Mouse (Mus musculus) intestine, embryonic 16.5 days (tissue): ENCODE measurements around the gene Ceacam16. TPM values are rescaled to one million over a fixed set of nuclear protein-coding genes. Genes with fewer than 3 reads are reported as not detected.

Experiments
- ATAC-seq: fragments of 200-750 bp; cut with Nextera tagmentation; 2 replicates; pipeline ENCODE4 v1.8.0; 2017; ENCODE audit warnings: moderate TSS enrichment, moderate library complexity
- H3K27ac ChIP-seq: fragments of 300-500 bp; sonication (generic); 2 replicates; pipeline ENCODE4 v1.5.1; 2014; ENCODE audit warnings: mild to moderate bottlenecking, low read length
- H3K27me3 ChIP-seq: fragments of 300-500 bp; sonication (generic); replicated peaks from 2 replicates; pipeline ENCODE4 v1.6.1; 2014; ENCODE audit warnings: low read length, control low read depth, mixed read lengths; ENCODE audit not compliant: control insufficient read depth, insufficient read depth
- H3K36me3 ChIP-seq: fragments of 300-500 bp; sonication (generic); 2 replicates; pipeline ENCODE4 v1.6.1; 2014; ENCODE audit warnings: low read length, control low read depth; ENCODE audit not compliant: control insufficient read depth, insufficient read depth
- H3K4me1 ChIP-seq: fragments of 300-500 bp; sonication (generic); 2 replicates; pipeline ENCODE4 v1.6.1; 2014; ENCODE audit warnings: low read length, control low read depth, mixed read lengths; ENCODE audit not compliant: control insufficient read depth, insufficient read depth
- H3K4me2 ChIP-seq: fragments of 300-500 bp; sonication (generic); 2 replicates; pipeline ENCODE4 v1.6.1; 2014; ENCODE audit warnings: low read depth, low read length, control low read depth
- H3K4me3 ChIP-seq: fragments of 300-500 bp; sonication (generic); 2 replicates; pipeline ENCODE4 v1.5.1; 2014; ENCODE audit warnings: mild to moderate bottlenecking, low read length
- H3K9ac ChIP-seq: fragments of 300-500 bp; sonication (generic); 2 replicates; pipeline ENCODE4 v1.6.1; 2014; ENCODE audit warnings: low read depth, low read length
- H3K9me3 ChIP-seq: fragments of 300-500 bp; sonication (generic); 2 replicates; pipeline ENCODE4 v1.6.1; 2016; ENCODE audit warnings: low read length, control low read depth; ENCODE audit not compliant: control insufficient read depth
- WGBS: fragments of 180-500 bp; shearing (Covaris S2); extraction: QIAGEN DNeasy Blood & Tissue Kit; methylation state at CpG from one replicate; pipeline ENCODE4 v1.1.7; 2014; 5-methylcytosine and 5-hydroxymethylcytosine counted together
- polyA plus RNA-seq: library from polyadenylated mRNA; unstranded; fragments of >200 nt; fragmentation: Nextera tagmentation; extraction: Ambion mirVana; gene quantifications from 2 replicates; pipeline ENCODE4 v1.2.1, GENCODE M21; 2015

The Ceacam16 gene
- polyA plus RNA-seq, result not detected in 2 replicates

DNA sequence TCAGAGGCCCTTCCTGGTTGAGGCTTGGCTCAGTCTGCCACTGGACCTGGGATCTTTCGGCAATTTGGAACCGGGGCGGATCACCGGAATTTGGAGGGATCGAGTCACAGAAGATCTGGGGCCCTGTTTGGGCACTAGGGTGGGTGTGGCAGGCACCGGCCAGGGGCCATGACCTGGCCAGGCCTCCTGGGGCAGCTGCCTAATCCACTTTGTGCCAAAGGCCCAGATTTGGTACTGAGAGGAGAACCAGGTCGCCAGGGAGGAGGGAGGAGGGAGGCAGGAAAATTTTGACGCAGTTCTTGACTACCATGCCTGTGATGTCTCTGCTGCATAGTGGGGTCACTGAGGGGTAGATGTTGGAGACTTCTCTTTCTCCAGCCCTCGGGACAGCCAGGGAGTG lies at the start of gene Ceacam16:
Gene Ceacam16, minus strand, starts transcription at position 101 of the 400 bp plus-strand sequence.
- no peaks in the 10 kb centered on the region for H3K36me3 ChIP-seq
- no peak within 1 kb of the TSS for H3K4me3 ChIP-seq
- WGBS, result 78% methylated on average over 9 of the region's 9 CpGs

DNA sequence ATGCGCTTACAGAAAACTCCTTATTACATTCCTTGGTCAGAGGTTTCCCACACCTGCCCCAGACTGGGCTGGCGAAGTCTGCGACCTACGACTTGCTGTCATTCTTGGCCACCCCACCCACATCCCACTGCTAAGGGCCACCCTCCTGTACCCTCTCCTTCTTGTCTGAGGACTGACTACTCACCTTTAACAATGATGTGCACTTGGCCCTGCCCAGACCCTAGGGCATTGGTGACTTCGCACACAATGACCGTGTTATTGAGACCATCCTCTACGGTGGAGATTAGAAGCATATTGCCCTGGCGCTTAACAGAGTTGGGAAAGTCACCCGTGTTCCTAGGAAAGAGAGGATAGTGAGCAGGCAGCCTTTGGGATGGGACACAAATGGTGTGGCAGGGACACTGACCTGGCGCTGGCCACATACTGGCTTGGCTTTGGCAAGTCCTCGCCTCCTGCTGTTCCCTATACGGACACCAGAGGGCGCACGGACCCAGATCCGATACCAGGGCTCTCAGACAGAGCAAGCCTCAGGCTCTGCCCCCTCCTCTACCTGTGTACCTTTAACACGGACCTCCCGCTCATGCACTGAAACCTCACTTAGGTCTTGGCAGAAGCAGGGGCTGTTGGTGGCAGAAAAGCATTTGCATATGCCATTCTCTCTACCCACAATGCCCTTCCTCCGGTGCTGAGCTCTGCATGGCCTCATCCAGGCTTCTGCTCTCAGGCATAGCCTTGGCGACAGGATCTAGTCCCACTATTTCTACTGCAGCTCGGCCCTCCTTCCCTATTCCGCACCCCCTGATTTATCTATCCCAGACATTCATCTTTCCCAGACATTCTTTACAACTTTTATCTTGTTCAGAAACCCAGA lies 49.6 kb upstream of the Ceacam16 start:
- no peaks in the 10 kb centered on the region; the same call in 1 of the 2 replicates for H3K4me1 ChIP-seq
- peak; percentile 69 for ATAC-seq
- peaks cover 36% of the 10 kb centered on the region for H3K36me3 ChIP-seq
- H3K4me3 ChIP-seq, result no peak overlapping the region
- whole genome bisulfite sequencing, result 52% methylated on average over 21 of the region's 21 CpGs
- no peak overlapping the region for H3K9ac ChIP-seq
- no peak overlapping the region for H3K4me2 ChIP-seq
- no peak overlapping the region for H3K27ac ChIP-seq
- H3K27me3 ChIP-seq, result no peaks in the 10 kb centered on the region
- no peaks in the 10 kb centered on the region for H3K9me3 ChIP-seq

More for the DNA sequence above, at the start of gene Ceacam16:
- 0 out of 2 replicates have a peak, but pooled peaks cover 2% of the 10 kb centered on the region for H3K27me3 ChIP-seq
- no peak within 1 kb of the TSS for H3K4me2 ChIP-seq
- H3K9ac ChIP-seq, result no peak within 1 kb of the TSS
- no peak for ATAC-seq
- H3K27ac ChIP-seq, result no peak within 1 kb of the TSS
- no peaks in the 10 kb centered on the region for H3K9me3 ChIP-seq
- 0 out of 2 replicates have a peak, but pooled peaks cover 4% of the 10 kb centered on the region for H3K4me1 ChIP-seq

DNA sequence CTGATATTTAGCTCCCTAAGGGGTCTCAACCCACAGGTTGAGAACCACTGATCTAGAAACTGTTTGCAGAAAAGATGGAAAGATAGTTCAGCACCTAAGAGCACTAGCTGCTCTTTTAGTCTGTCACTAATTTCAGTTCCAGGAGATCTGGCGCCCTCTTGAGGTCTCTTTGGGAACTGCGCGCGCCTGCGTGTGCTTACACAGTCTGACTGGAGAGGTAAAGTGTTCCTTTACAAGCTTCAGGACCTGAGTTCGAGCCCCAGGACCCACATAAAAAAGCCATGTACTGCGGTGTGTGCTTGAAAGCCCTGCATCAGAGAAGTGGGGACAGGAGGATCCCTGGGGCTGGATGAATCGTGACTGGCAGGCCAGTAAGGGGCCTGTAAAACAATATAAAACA lies 28.8 kb upstream of the Ceacam16 start:
- Histone ChIP-seq H3K9me3 (no peaks in the 10 kb centered on the region), H3K4me3 (no peak overlapping the region), H3K9ac (no peak overlapping the region), H3K36me3 (no peaks in the 10 kb centered on the region), H3K27me3 (no peaks in the 10 kb centered on the region), H3K4me2 (no peak overlapping the region), H3K4me1 (no peaks in the 10 kb centered on the region), H3K27ac (no peak overlapping the region)
- no peak for ATAC-seq
- 54% methylated on average over 8 of the region's 8 CpGs for WGBS

DNA sequence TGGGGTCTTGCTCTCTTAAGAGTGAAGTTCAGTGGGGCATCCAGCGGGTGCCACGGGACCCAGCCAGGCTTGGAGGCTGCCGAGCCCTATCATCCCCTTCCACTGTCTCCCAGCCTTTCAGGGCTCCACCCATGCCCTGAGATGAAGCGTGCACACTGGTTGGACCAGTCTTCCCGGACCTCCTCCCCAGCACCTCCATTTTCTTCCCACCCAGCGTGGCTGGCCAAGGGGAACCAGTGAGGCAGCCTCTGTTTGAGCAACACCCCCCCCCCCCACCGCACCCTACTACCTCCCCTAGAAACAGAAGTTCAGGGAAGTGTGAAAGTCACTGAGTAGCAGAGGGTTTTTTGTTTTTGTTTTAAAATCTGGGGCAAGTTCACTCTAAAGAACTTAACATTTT lies 26.8 kb upstream of the Ceacam16 start, which contains the start of gene Ceacam19:
Gene Ceacam19, minus strand, starts transcription at position 117 of the 400 bp plus-strand sequence.
- H3K4me3 ChIP-seq, result no peak within 1 kb of the TSS
- no peaks in the 10 kb centered on the region for H3K9me3 ChIP-seq
- no peak within 1 kb of the TSS for H3K9ac ChIP-seq
- no peak within 1 kb of the TSS for H3K4me2 ChIP-seq
- no peak within 1 kb of the TSS for H3K27ac ChIP-seq
- H3K36me3 ChIP-seq, result no peaks in the 10 kb centered on the region
- WGBS, result 63% methylated on average over 7 of the region's 7 CpGs
- ATAC-seq, result no peak
- no peaks in the 10 kb centered on the region for H3K27me3 ChIP-seq
- no peaks in the 10 kb centered on the region for H3K4me1 ChIP-seq

DNA sequence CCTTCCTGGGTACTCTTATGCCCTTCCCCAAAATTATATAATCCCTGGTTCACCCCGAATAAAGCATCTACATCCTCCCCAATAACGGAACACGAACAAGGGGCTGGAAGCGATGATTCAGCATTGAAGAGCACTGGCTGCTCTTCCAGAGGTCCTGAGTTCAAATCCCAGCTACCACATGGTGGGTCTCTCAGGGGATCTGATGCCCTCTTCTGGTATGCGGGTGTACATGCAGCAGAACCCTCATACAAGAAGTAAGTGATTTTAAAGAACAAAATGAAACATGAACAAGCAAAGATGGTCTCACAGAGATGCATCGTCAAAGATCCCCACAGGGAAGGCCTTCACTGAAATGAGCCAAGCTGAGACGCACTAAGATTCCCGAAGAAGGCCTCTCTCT lies 19.7 kb upstream of the Ceacam16 start:
- WGBS, result 81% methylated on average over 8 of the region's 8 CpGs
- ATAC-seq, result no peak

DNA sequence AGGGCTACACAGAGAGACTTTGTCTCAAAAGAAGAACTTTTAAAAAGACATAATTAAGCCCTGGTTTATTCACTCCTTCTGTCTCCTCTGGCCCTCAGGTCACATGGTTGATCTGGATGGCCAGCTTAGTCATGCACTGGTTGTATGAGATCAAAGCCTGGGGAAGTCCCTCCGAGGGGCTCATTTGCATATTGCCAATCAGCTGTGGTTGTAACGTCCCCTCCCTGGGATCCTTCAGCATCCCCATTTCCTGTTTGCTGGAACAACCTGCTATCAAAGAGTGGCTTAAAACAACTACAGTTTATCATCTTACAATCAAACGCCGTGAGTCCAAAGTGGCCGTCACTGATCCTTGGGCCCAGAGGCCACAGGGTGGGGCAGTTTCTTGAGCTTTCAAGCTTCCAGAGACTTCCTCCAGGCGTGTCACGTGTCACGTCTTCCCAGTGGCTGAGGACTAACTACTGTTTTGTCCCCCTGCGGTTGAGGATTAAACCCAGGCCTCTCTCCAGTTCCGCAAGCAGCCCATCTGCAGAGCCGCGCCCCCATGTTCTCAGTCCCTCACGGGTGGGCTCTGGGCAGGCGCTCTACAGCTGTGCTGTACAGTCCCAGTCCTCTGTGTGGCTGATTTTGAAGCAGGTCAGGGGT lies 15.8 kb upstream of the Ceacam16 start:
- peak; percentile 88 for ATAC-seq
- H3K4me3 ChIP-seq, result no peak overlapping the region
- H3K9ac ChIP-seq, result no peak overlapping the region; the same call in 1 of the 2 replicates
- no peaks in the 10 kb centered on the region for H3K36me3 ChIP-seq
- WGBS, result 38% methylated on average over 14 of the region's 14 CpGs
- no peaks in the 10 kb centered on the region for H3K27me3 ChIP-seq
- peak overlapping the region; percentile 74 for H3K27ac ChIP-seq
- peaks cover 3% of the 10 kb centered on the region for H3K4me1 ChIP-seq
- H3K4me2 ChIP-seq, result no peak overlapping the region
- H3K9me3 ChIP-seq, result no peaks in the 10 kb centered on the region

More for the DNA sequence above, 19.7 kb upstream of the Ceacam16 start:
- Histone ChIP-seq H3K27me3 (no peaks in the 10 kb centered on the region), H3K4me3 (no peak overlapping the region), H3K9me3 (no peaks in the 10 kb centered on the region), H3K27ac (no peak overlapping the region), H3K36me3 (no peaks in the 10 kb centered on the region), H3K4me2 (no peak overlapping the region), H3K9ac (no peak overlapping the region), H3K4me1 (peaks cover 3% of the 10 kb centered on the region)

DNA sequence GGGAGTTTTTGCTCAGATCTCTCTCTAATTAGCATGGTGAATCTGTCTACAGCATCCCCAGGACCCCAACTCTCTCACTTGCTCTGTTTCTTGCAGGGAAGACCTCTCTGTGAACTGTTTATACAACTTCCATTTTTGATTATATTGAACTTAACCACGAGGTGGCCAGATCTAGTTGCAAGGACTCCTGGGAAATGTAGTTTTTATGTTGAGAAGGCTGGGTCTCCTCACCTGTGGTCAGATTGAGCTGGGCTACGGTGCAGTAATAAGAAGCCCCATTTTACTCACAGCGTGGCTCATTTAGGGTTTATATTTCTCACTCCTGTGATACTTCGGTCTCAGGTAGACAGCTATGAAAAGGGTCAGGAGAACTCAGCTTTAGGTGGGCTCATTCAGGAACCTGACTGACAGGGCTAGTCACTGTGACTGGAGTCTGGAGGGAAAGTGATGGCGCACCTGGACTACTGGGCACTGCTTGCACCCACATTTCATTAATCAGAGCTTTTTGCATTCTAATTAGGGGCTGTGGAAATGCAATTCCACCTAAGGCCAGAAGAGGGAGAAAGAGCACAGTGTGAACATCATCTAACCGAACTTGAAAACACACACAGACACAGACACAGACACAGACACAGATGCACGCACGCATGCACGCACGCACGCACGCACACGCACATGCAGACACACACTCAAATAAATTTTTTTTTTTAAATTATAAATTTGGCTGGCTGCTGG lies 15.0 kb upstream of the Ceacam16 start:
- H3K36me3 ChIP-seq, result no peaks in the 10 kb centered on the region
- no peak overlapping the region for H3K4me3 ChIP-seq
- WGBS, result 48% methylated on average over 13 of the region's 13 CpGs
- H3K4me2 ChIP-seq, result no peak overlapping the region
- peak; percentile 55 for ATAC-seq
- no peaks in the 10 kb centered on the region for H3K9me3 ChIP-seq
- H3K27ac ChIP-seq, result peak overlapping the region; percentile 20; the same call in 1 of the 2 replicates
- no peak overlapping the region for H3K9ac ChIP-seq
- H3K4me1 ChIP-seq, result peaks cover 3% of the 10 kb centered on the region
- no peaks in the 10 kb centered on the region for H3K27me3 ChIP-seq

DNA sequence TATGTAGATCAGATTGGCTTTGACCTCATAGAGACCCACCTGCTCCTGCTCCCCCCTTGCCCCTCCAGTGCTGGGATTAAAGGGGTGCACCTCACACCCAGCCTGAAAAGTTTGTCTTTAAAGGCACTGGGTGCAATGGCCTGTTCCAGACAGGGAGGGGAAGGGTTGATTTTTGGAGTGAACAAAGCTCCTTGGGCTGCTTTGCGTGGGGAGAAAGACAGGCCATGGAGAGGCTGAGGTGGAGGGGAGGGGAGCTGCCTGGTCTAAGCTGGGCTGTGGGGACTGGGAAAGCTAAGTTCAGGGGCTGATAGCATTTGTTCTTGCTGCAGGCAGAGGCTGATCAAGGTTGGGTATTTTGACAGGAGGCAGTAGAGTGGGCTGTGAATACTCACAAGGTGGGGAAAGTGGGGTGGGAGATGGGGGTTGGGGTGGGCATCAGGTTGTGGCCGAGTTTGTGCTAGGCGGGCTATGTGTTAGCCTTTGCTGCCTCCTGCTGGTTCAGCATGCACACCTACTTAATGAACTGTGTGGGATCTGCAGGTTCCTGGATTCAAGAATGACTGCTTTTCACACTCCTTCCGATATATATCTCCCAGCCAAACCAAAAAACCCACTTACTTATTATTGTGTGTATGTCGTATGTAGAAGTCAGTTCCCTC lies 11.0 kb upstream of the Ceacam16 start:
- no peaks in the 10 kb centered on the region for H3K36me3 ChIP-seq
- no peak for ATAC-seq
- no peaks in the 10 kb centered on the region for H3K9me3 ChIP-seq
- no peak overlapping the region for H3K4me3 ChIP-seq
- no peak overlapping the region for H3K27ac ChIP-seq
- no peaks in the 10 kb centered on the region for H3K27me3 ChIP-seq
- H3K4me1 ChIP-seq, result peaks cover under 1% of the 10 kb centered on the region
- no peak overlapping the region for H3K9ac ChIP-seq
- H3K4me2 ChIP-seq, result no peak overlapping the region
- 35% methylated on average over 5 of the region's 5 CpGs for WGBS
